Mouse (Mus musculus): Measurements from ENCODE around the gene Tbc1d30.

Tbc1d30 gene

DNA sequence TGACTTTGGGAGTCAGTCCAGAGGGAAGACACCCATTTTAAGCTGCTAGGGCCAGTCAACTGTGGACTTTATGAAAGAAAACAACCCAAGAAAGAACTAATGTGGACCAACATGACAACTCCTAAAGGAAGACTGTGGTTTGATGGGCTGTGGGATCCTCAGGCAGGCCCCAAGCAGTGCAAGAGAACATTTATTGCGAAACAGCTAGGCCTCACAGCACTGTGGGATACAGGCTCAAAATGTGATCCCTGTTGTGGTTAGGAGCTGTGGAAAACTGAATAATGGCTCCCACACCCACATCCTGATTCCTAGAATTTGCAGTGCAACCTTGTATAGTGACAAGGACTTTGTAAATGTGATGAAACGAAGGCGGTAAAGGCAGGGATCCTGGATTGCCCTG, 134.3 kb downstream of the Tbc1d30 start:
- no peak for DNase-seq
